ENCODE assay signal across 8 mouse cellular contexts in genomic region chr7:68374109-68374857, GRCm38 (mm10).
DNase-seq lines count a peak whose midpoint lies in the region; ATAC-seq and TF ChIP-seq lines count a peak whose summit lies in the region.

No protein-coding gene starts in this region.

- peak overlapping the region; percentile 47 for H3K4me2 ChIP-seq in forebrain, embryonic 12.5 days

- 12% methylated on average over 16 of the region's 16 CpGs for WGBS in heart, adult 2 months
- WGBS in forebrain, embryonic 12.5 days, result 19% methylated on average over 16 of the region's 16 CpGs
- WGBS in hindbrain, embryonic 10.5 days, result 17% methylated on average over 16 of the region's 16 CpGs

- H3K4me1 ChIP-seq in heart, adult 2 months (ENCODE audit: control insufficient read depth, insufficient read depth, low read length), result no peaks in the 10 kb centered on the region
- H3K4me1 ChIP-seq in forebrain, embryonic 12.5 days, result peaks cover 7% of the 10 kb centered on the region
- H3K4me1 ChIP-seq in hindbrain, embryonic 10.5 days (replicated peaks), result peaks cover 11% of the 10 kb centered on the region

- no peak overlapping the region for H3K27ac ChIP-seq in heart, adult 2 months
- no peak overlapping the region for H3K27ac ChIP-seq in forebrain, embryonic 12.5 days
- peak overlapping the region; percentile 24; the same call in 1 of the 2 replicates for H3K27ac ChIP-seq in hindbrain, embryonic 10.5 days

- peak; percentile 88 for TF ChIP-seq CTCF in heart, adult 2 months (IDR thresholded peaks at IDR 0.05)

- 0 out of 2 replicates have a peak, but pooled peaks have one; percentile 56 for TF ChIP-seq EP300 in heart, adult 2 months (IDR thresholded peaks at IDR 0.05; ENCODE audit: insufficient read depth, low read depth, low read length)

- no peaks in the 10 kb centered on the region for H3K36me3 ChIP-seq in heart, adult 2 months (ENCODE audit: control insufficient read depth, insufficient read depth, low read length)
- no peaks in the 10 kb centered on the region for H3K36me3 ChIP-seq in forebrain, embryonic 12.5 days (replicated peaks)
- H3K36me3 ChIP-seq in hindbrain, embryonic 10.5 days, result no peaks in the 10 kb centered on the region

- H3K9ac ChIP-seq in heart, adult 2 months (ENCODE audit: low read depth, low read length), result no peak overlapping the region
- H3K9ac ChIP-seq in forebrain, embryonic 12.5 days, result peak overlapping the region; percentile 40; the same call in 1 of the 2 replicates

- no peaks in the 10 kb centered on the region for H3K9me3 ChIP-seq in forebrain, embryonic 12.5 days
- H3K9me3 ChIP-seq in hindbrain, embryonic 10.5 days, result no peaks in the 10 kb centered on the region

- no peaks in the 10 kb centered on the region for H3K79me2 ChIP-seq in heart, adult 2 months (replicated peaks; ENCODE audit: control insufficient read depth, insufficient read depth, low read length)

- peak; percentile 56 for ATAC-seq in cerebellum, adult (ENCODE audit: insufficient number of reproducible peaks, low FRiP score, low TSS enrichment)
- peak; percentile 47; the same call in 1 of the 2 replicates for ATAC-seq in forebrain, embryonic 12.5 days (ENCODE audit: low FRiP score)

- peak; percentile 23 to 63 for DNase-seq in heart, adult 2 months
- no peak for DNase-seq in heart, adult 11 months
- DNase-seq in hindbrain, embryonic 10.5 days (ENCODE audit: low spot score), result peak; percentile 81
- peak; percentile 34 for DNase-seq in layer of hippocampus, adult 9-11 months
- DNase-seq in lung, postnatal 14 days, result peak; percentile 77
- peak; percentile 41 for DNase-seq in right cerebral cortex, adult 18-20 months

- intact Hi-C loops in heart, adult 2 months (cut with DNase I), result loop anchor here (1.0 to 5.0 kb wide), 3 partner anchors 106 to 458 kb away; no protein-coding TSS in a partner anchor

- no peak overlapping the region for H3K4me3 ChIP-seq in heart, adult 2 months
- peak overlapping the region; percentile 22; the same call in 1 of the 2 replicates for H3K4me3 ChIP-seq in forebrain, embryonic 12.5 days (replicated peaks)
- H3K4me3 ChIP-seq in hindbrain, embryonic 10.5 days, result peak overlapping the region; percentile 29

- TF ChIP-seq POLR2A in heart, adult 2 months (IDR thresholded peaks at IDR 0.05; ENCODE audit: insufficient read depth, low read depth, low read length), result no peak

- no peaks in the 10 kb centered on the region; the same call in 1 of the 2 replicates for H3K27me3 ChIP-seq in heart, adult 2 months (ENCODE audit: control insufficient read depth, insufficient read depth, low read length)
- H3K27me3 ChIP-seq in forebrain, embryonic 12.5 days, result peaks cover 27% of the 10 kb centered on the region
- H3K27me3 ChIP-seq in hindbrain, embryonic 10.5 days (ENCODE audit: insufficient read depth, poor library complexity, severe bottlenecking), result peaks cover 46% of the 10 kb centered on the region
